Mouse (Mus musculus) liver, embryonic 14.5 days (tissue): Measurements from ENCODE around the gene Gm45062. TPM values are rescaled to one million over a fixed set of nuclear protein-coding genes. Genes with fewer than 3 reads are reported as not detected.

Experiments
- ATAC-seq: fragments of 200-750 bp; cut with Nextera tagmentation; 2 replicates; pipeline ENCODE4 v1.8.0; 2017; ENCODE audit warnings: moderate number of reproducible peaks, mild to moderate bottlenecking, moderate library complexity; ENCODE audit not compliant: insufficient read depth
- DNase-seq, 3 experiments: peaks; one replicate each; pipeline ENCODE4 v3.0.0-alpha.2; 2012 to 2013; ENCODE audit warnings: low read depth in 3 of 3, low spot score in 3 of 3
- H3K27ac ChIP-seq: fragments of 300-500 bp; sonication (generic); 2 replicates; pipeline ENCODE4 v1.5.1; 2014; ENCODE audit warnings: moderate library complexity, mild to moderate bottlenecking, control low read depth, inconsistent platforms
- H3K27me3 ChIP-seq: fragments of 300-500 bp; sonication (generic); 2 replicates; pipeline ENCODE4 v1.6.1; 2014; ENCODE audit warnings: mild to moderate bottlenecking, low read length, moderate library complexity; ENCODE audit not compliant: control insufficient read depth, insufficient read depth
- H3K36me3 ChIP-seq: fragments of 300-500 bp; sonication (generic); replicated peaks from 2 replicates; pipeline ENCODE4 v1.6.1; 2014; ENCODE audit warnings: low read depth; ENCODE audit not compliant: control insufficient read depth, insufficient read depth
- H3K4me1 ChIP-seq, 2 experiments: fragments of 200-500 bp in 1 of 2; fragments of 300-500 bp in 1 of 2; sonication (generic) in 1 of 2; replicated peaks; 2 replicates each; pipeline ENCODE4 v1.6.1; 2012 to 2014; ENCODE audit warnings: antibody characterized with exemption in 1 of 2, inconsistent platforms in 1 of 2, low read length in 1 of 2; ENCODE audit not compliant: control insufficient read depth in 2 of 2, insufficient read depth in 2 of 2
- H3K4me2 ChIP-seq: fragments of 300-500 bp; sonication (generic); 2 replicates; pipeline ENCODE4 v1.6.1; 2014; ENCODE audit warnings: low read depth, mild to moderate bottlenecking, control low read depth, moderate library complexity
- H3K4me3 ChIP-seq, 2 experiments: fragments of 200-500 bp in 1 of 2; fragments of 300-500 bp in 1 of 2; sonication (generic) in 1 of 2; 2 replicates each; pipeline ENCODE4 v1.5.1; 2012 to 2014; ENCODE audit warnings: low read depth in 2 of 2, low read length in 2 of 2, mild to moderate bottlenecking in 2 of 2, control low read depth in 1 of 2, inconsistent platforms in 1 of 2, moderate library complexity in 1 of 2; ENCODE audit not compliant: insufficient read depth in 1 of 2
- H3K9ac ChIP-seq: fragments of 300-500 bp; sonication (generic); replicated peaks from 2 replicates; pipeline ENCODE4 v1.6.1; 2014; ENCODE audit warnings: mild to moderate bottlenecking, control low read depth, moderate library complexity
- H3K9me3 ChIP-seq: fragments of 300-500 bp; sonication (generic); 2 replicates; pipeline ENCODE4 v1.6.1; 2016; ENCODE audit warnings: low read length, mixed read lengths; ENCODE audit not compliant: control insufficient read depth
- CTCF ChIP-seq: IDR thresholded peaks from 2 replicates; pipeline ENCODE4 v1.5.1; 2016; ENCODE audit warnings: antibody characterized with exemption, low read depth, control low read depth
- EP300 ChIP-seq: IDR thresholded peaks from 2 replicates; pipeline ENCODE4 v1.6.1; 2016; ENCODE audit warnings: antibody characterized with exemption, low read depth
- WGBS: fragments of 180-500 bp; shearing (Covaris S2); extraction: QIAGEN DNeasy Blood & Tissue Kit; methylation state at CpG from one replicate; pipeline ENCODE4 v1.1.7; 2014; ENCODE audit not compliant: insufficient replicate concordance; 5-methylcytosine and 5-hydroxymethylcytosine counted together
- polyA plus RNA-seq, 2 experiments: library from polyadenylated mRNA; depleted of rRNA in 1 of 2; stranded (reverse) in 1 of 2; unstranded in 1 of 2; fragments of >200 nt; fragmentation: Nextera tagmentation in 1 of 2; extraction: Ambion mirVana in 1 of 2; gene quantifications; 2 replicates each; pipeline versions ENCODE4 v1.2.1 to v1.2.3; 2012 to 2014

Gene Gm45062
- polyA plus RNA-seq, 2 experiments = 0.86 to 1.9 TPM

- TF ChIP-seq EP300 = no peak
- TF ChIP-seq CTCF = no peak
- 72% methylated on average over 4 of the region's 4 CpGs for WGBS
- DNase-seq = no peak
Measured at GRCm38 (mm10) chr6:8288755-8289580, 29.7 kb downstream of the Gm45062 start.

GRCm38 (mm10) chr6:8294048-8294784 is 35.0 kb downstream of the Gm45062 start:
- no peaks in the 10 kb centered on the region for H3K9me3 ChIP-seq
- TF ChIP-seq EP300 = no peak
- no peak for TF ChIP-seq CTCF
- no peaks in the 10 kb centered on the region for H3K4me1 ChIP-seq
- no peak overlapping the region for H3K27ac ChIP-seq
- ATAC-seq = no peak
- no peaks in the 10 kb centered on the region for H3K36me3 ChIP-seq
- H3K4me3 ChIP-seq = no peak overlapping the region
- no peak overlapping the region for H3K9ac ChIP-seq
- H3K27me3 ChIP-seq = no peaks in the 10 kb centered on the region
- no peak for DNase-seq
- 76% methylated on average over 4 of the region's 4 CpGs for WGBS
- H3K4me2 ChIP-seq = no peak overlapping the region

More at GRCm38 (mm10) chr6:8288755-8289580, 29.7 kb downstream of the Gm45062 start:
- H3K4me2 ChIP-seq = no peak overlapping the region
- H3K4me3 ChIP-seq = no peak overlapping the region
- no peak for ATAC-seq
- H3K27ac ChIP-seq = no peak overlapping the region
- H3K36me3 ChIP-seq = no peaks in the 10 kb centered on the region
- H3K9me3 ChIP-seq = no peaks in the 10 kb centered on the region
- no peaks in the 10 kb centered on the region for H3K4me1 ChIP-seq
- H3K9ac ChIP-seq = no peak overlapping the region
- H3K27me3 ChIP-seq = no peaks in the 10 kb centered on the region

GRCm38 (mm10) chr6:8299066-8299863 is 40.0 kb downstream of the Gm45062 start:
- Histone ChIP-seq H3K36me3 (no peaks in the 10 kb centered on the region), H3K4me3 (no peak overlapping the region), H3K4me2 (no peak overlapping the region), H3K9me3 (no peaks in the 10 kb centered on the region), H3K4me1 (no peaks in the 10 kb centered on the region), H3K27ac (no peak overlapping the region), H3K27me3 (no peaks in the 10 kb centered on the region), H3K9ac (no peak overlapping the region)
- ATAC-seq (no peak), DNase-seq (no peak)
- TF ChIP-seq EP300 (no peak), CTCF (no peak)
- WGBS = 68% methylated on average over 6 of the region's 6 CpGs

GRCm38 (mm10) chr6:8307878-8308775 is 48.9 kb downstream of the Gm45062 start:
- H3K9me3 ChIP-seq = no peaks in the 10 kb centered on the region
- TF ChIP-seq EP300 = no peak
- TF ChIP-seq CTCF = no peak
- WGBS = 75% methylated on average over 6 of the region's 6 CpGs
- no peak overlapping the region for H3K4me3 ChIP-seq
- H3K27me3 ChIP-seq = no peaks in the 10 kb centered on the region
- H3K4me1 ChIP-seq = no peaks in the 10 kb centered on the region
- no peak overlapping the region for H3K4me2 ChIP-seq
- DNase-seq = no peak
- no peaks in the 10 kb centered on the region for H3K36me3 ChIP-seq
- no peak overlapping the region for H3K27ac ChIP-seq
- no peak overlapping the region for H3K9ac ChIP-seq
- ATAC-seq = no peak
